Mouse (Mus musculus) left cerebral cortex, postnatal 4 days (tissue): ENCODE results near the gene Lamb2. TPM values are rescaled to one million over a fixed set of nuclear protein-coding genes. Genes with fewer than 3 reads are reported as not detected.

ENCODE experiments used
- DNase-seq: peaks from one replicate; pipeline ENCODE4 v3.0.0-alpha.2; 2022
- intact Hi-C: fragments of 180-260 bp; cut with DNase I; formaldehyde crosslinking; loops from one replicate; pipeline ENCODE4 v1.15.1; 2025
- total RNA-seq, 2 experiments: library from RNA; stranded (reverse); gene quantifications; 2 replicates each; pipeline ENCODE4 v1.2.3; 2021

The Lamb2 gene
- total RNA-seq, 2 experiments from 2014 or later, result 29.2 to 29.9 TPM

DNA sequence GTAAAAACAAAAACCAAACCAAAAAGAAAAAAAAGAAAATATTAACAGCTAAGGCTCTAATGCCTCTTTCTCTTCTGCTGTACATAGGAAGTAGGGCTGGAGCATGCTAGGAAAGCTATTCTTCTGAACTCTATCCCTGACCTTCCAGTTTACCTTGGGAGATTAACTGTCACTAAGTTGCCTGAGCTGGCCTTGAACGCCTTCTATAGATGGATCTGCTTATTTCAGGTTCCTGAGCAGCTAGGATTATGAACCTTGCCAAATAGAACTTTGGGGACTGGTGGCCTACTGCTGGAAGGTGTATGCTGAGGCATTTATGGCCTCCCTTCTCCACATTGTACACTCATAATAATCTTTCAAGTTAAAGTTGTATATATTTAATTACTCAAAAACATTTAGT is 51.4 kb downstream of the Lamb2 start:
- no peak for DNase-seq
- intact Hi-C loops, result no loop called here

GRCm38 (mm10) chr9:108531496-108531895 is 52.0 kb downstream of the Lamb2 start:
- intact Hi-C loops, result no loop called here

More at GRCm38 (mm10) chr9:108531496-108531895, 52.0 kb downstream of the Lamb2 start:
- DNase-seq, result no peak

Other genes with a start within 250 kb of the Lamb2 start
- 100 to 1,000 TPM; 121 to 127 TPM for gene Dag1, start 215.8 kb upstream of the Lamb2 start, total RNA-seq
- gene Nicn1, start 189.3 kb upstream of the Lamb2 start, total RNA-seq, result 100 to 1,000 TPM; 101 to 118 TPM
- 10 to 100 TPM; 25.0 to 26.7 TPM for gene Amt, start 182.9 kb upstream of the Lamb2 start, total RNA-seq
- 100 to 1,000 TPM; 191 to 205 TPM for gene Rhoa, start 173.6 kb upstream of the Lamb2 start, total RNA-seq
- 10 to 100 TPM; 30.0 to 35.6 TPM for gene Tcta, start 173.6 kb upstream of the Lamb2 start, total RNA-seq
- gene Gpx1, start 140.8 kb upstream of the Lamb2 start, total RNA-seq, result 100 to 1,000 TPM; 113 to 116 TPM
- 100 to 1,000 TPM; 142 to 150 TPM for gene Usp4, start 131.9 kb upstream of the Lamb2 start, total RNA-seq
- gene 1700102P08Rik, start 86.9 kb upstream of the Lamb2 start, total RNA-seq, result 1 to 10 TPM; 3.6 to 4.9 TPM
- gene Ccdc36, start 51.3 kb upstream of the Lamb2 start, total RNA-seq, result under 1 TPM in 1 of 2 experiments, not detected in 1; 0.42 TPM
- gene BC048562, start 43.3 kb upstream of the Lamb2 start, total RNA-seq, result not detected
- gene Ccdc71, start 19.2 kb upstream of the Lamb2 start, total RNA-seq, result 10 to 100 TPM; 44.3 to 45.7 TPM
- gene Klhdc8b, start 18.2 kb upstream of the Lamb2 start, total RNA-seq, result 10 to 100 TPM; 32.7 to 37.9 TPM
- gene Usp19, start 10.9 kb downstream of the Lamb2 start, total RNA-seq, result 100 to 1,000 TPM; 111 to 124 TPM
- 100 to 1,000 TPM in 1 of 2 experiments, 10 to 100 TPM in 1; 98.2 to 112 TPM for gene Qars, start 28.0 kb downstream of the Lamb2 start, total RNA-seq
- gene Qrich1, start 37.1 kb downstream of the Lamb2 start, total RNA-seq, result 100 to 1,000 TPM; 145 to 149 TPM
- 10 to 100 TPM; 85.7 to 86.1 TPM for gene Impdh2, start 80.5 kb downstream of the Lamb2 start, total RNA-seq
- gene Ndufaf3, start 87.7 kb downstream of the Lamb2 start, total RNA-seq, result 10 to 100 TPM; 43.0 to 54.5 TPM
- 10 to 100 TPM; 78.2 to 86.6 TPM for gene Dalrd3, start 90.2 kb downstream of the Lamb2 start, total RNA-seq
- gene Wdr6, start 99.0 kb downstream of the Lamb2 start, total RNA-seq, result 100 to 1,000 TPM; 233 to 289 TPM
- gene P4htm, start 117.9 kb downstream of the Lamb2 start, total RNA-seq, result 10 to 100 TPM; 26.2 to 34.5 TPM
- gene Arih2, start 169.7 kb downstream of the Lamb2 start, total RNA-seq, result 10 to 100 TPM; 58.3 to 59.6 TPM
- 10 to 100 TPM; 17.9 to 18.9 TPM for gene Slc25a20, start 182.4 kb downstream of the Lamb2 start, total RNA-seq
- 10 to 100 TPM; 78.5 to 78.7 TPM for gene Prkar2a, start 209.6 kb downstream of the Lamb2 start, total RNA-seq